In the genomic region with DNA sequence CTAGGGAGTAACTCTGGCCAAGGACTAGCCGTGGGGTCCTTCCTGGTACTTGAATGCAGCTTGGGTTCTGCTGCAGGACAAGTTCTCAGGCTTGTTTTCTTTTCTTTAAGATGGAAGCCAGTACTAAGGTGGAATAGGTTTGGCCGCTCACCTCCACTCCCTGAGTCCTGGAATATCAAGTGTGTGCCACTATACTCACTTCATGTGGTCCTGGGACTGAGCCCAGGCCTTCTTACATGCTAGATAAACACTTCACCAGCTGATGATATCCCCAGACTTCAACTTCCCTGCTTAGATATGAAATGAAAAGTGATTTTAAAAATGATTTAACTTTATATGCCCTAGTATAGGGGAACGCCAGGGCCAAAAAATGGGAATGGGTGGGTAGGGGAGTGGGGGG, we compare ENCODE assay signal across 20 mouse cellular contexts.
"Had no signal": no experiment of that assay in that cellular context is flagged by ENCODE, and none has a peak within 500 bp of the region (broad histone marks: within the 10 kb centered on the region; RNA-seq: fewer than 3 reads in every experiment).

No protein-coding gene starts in this region.

- ATAC-seq: liver, postnatal 0 days; midbrain, embryonic 13.5 days; midbrain, embryonic 16.5 days had no signal

- H3K27me3 ChIP-seq: kidney, embryonic 15.5 days; limb, embryonic 12.5 days; limb, embryonic 15.5 days; megakaryocyte, embryonic 14.5 days; midbrain, embryonic 13.5 days; neural tube, embryonic 13.5 days had no signal

- H3K9ac ChIP-seq: kidney, embryonic 15.5 days; limb, embryonic 12.5 days; limb, embryonic 15.5 days; liver, embryonic 14.5 days; liver, postnatal 0 days; midbrain, embryonic 13.5 days; neural tube, embryonic 13.5 days had no signal

- H3K4me3 ChIP-seq: kidney, embryonic 15.5 days; limb, embryonic 12.5 days; limb, embryonic 15.5 days; megakaryocyte, embryonic 14.5 days; midbrain, embryonic 10.5 days; midbrain, embryonic 13.5 days; myocyte; neural tube, embryonic 13.5 days had no signal

- H3K4me2 ChIP-seq: kidney, embryonic 15.5 days; limb, embryonic 12.5 days; limb, embryonic 15.5 days; liver, embryonic 11.5 days; midbrain, embryonic 13.5 days; neural tube, embryonic 13.5 days had no signal

- H3K36me3 ChIP-seq: kidney, embryonic 15.5 days; limb, embryonic 12.5 days; limb, embryonic 15.5 days; midbrain, embryonic 10.5 days; midbrain, embryonic 13.5 days; neural tube, embryonic 13.5 days had no signal

- DNase-seq: kidney, adult 11 months; kidney, adult 8-10 months; kidney, postnatal 10 days; kidney, postnatal 36 days; left cerebral cortex, postnatal 4 days; liver, postnatal 0 days; retina, postnatal 1 day; thymus, adult 18-20 months; thymus, postnatal 36 days had no signal

- H3K27ac ChIP-seq: kidney, embryonic 15.5 days; limb, embryonic 12.5 days; limb, embryonic 15.5 days; liver, embryonic 14.5 days; midbrain, embryonic 10.5 days; midbrain, embryonic 13.5 days; neural tube, embryonic 13.5 days had no signal

- H3K4me1 ChIP-seq: limb, embryonic 12.5 days; limb, embryonic 15.5 days had no signal

- H3K9me3 ChIP-seq: kidney, embryonic 15.5 days; limb, embryonic 12.5 days; limb, embryonic 15.5 days; megakaryocyte, embryonic 14.5 days; midbrain, embryonic 10.5 days; midbrain, embryonic 13.5 days; neural tube, embryonic 13.5 days had no signal
